Mouse (Mus musculus): ENCODE measurements around the gene Eif3k. TPM values are rescaled to one million over a fixed set of nuclear protein-coding genes. Genes with fewer than 3 reads are reported as not detected.
A peak's percentile ranks its signal among the peaks of the same experiment; 100 is the strongest.
"Not testable (repeated sequence)": the region's sequence is repeated elsewhere in the genome, so short reads cannot be mapped to it uniquely, and the experiment has no call there.

Gene Eif3k
- polyA plus RNA-seq, 1 experiment from 2014 or later = 279 TPM

GRCm38 (mm10) chr7:28977556-28977955, 4.1 kb downstream of the Eif3k start:
- ATAC-seq = no peak
- Histone ChIP-seq H3K4me2 (ENCODE audit: low read length) (no peak overlapping the region), H3K9ac (ENCODE audit: low read depth, low read length) (no peak overlapping the region), H3K36me3 (ENCODE audit: control insufficient read depth, insufficient read depth, low read length) (peaks cover 16% of the 10 kb centered on the region), H3K27ac (ENCODE audit: low read length) (no peak overlapping the region), H3K9me3 (replicated peaks; ENCODE audit: control insufficient read depth, low read length, poor library complexity, severe bottlenecking) (no peaks in the 10 kb centered on the region), H3K4me3 (ENCODE audit: low read depth, low read length) (no peak overlapping the region), H3K4me1 (ENCODE audit: control insufficient read depth, insufficient read depth, low read length) (peaks cover 13% of the 10 kb centered on the region), H3K27me3 (ENCODE audit: control insufficient read depth, insufficient read depth, low read depth, low read length) (no peaks in the 10 kb centered on the region)
- WGBS = 92% methylated on average over 9 of the region's 9 CpGs

- Histone ChIP-seq H3K9ac (ENCODE audit: low read depth, low read length) (no peak overlapping the region), H3K27ac (ENCODE audit: low read length) (no peak overlapping the region), H3K4me2 (ENCODE audit: low read length) (no peak overlapping the region), H3K4me3 (ENCODE audit: low read depth, low read length) (no peak overlapping the region), H3K36me3 (ENCODE audit: control insufficient read depth, insufficient read depth, low read length) (peaks cover 16% of the 10 kb centered on the region), H3K4me1 (ENCODE audit: control insufficient read depth, insufficient read depth, low read length) (no peaks in the 10 kb centered on the region), H3K9me3 (replicated peaks; ENCODE audit: control insufficient read depth, low read length, poor library complexity, severe bottlenecking) (no peaks in the 10 kb centered on the region), H3K27me3 (ENCODE audit: control insufficient read depth, insufficient read depth, low read depth, low read length) (no peaks in the 10 kb centered on the region)
- ATAC-seq = no peak
- 87% methylated on average over 8 of the region's 8 CpGs for WGBS
These were observed 8.6 kb downstream of the Eif3k start for GRCm38 (mm10) chr7:28973025-28973424.

GRCm38 (mm10) chr7:28972542-28972985, 9.1 kb downstream of the Eif3k start:
- H3K4me1 ChIP-seq (ENCODE audit: control insufficient read depth, insufficient read depth, low read length) = no peaks in the 10 kb centered on the region
- no peaks in the 10 kb centered on the region for H3K27me3 ChIP-seq (ENCODE audit: control insufficient read depth, insufficient read depth, low read depth, low read length)
- no peak overlapping the region for H3K27ac ChIP-seq (ENCODE audit: low read length)
- 69% methylated on average over 8 of the region's 8 CpGs for WGBS
- no peak overlapping the region for H3K4me3 ChIP-seq (ENCODE audit: low read depth, low read length)
- peaks cover 13% of the 10 kb centered on the region for H3K36me3 ChIP-seq (ENCODE audit: control insufficient read depth, insufficient read depth, low read length)
- H3K9ac ChIP-seq (ENCODE audit: low read depth, low read length) = no peak overlapping the region
- ATAC-seq = no peak
- H3K4me2 ChIP-seq (ENCODE audit: low read length) = no peak overlapping the region
- no peaks in the 10 kb centered on the region for H3K9me3 ChIP-seq (replicated peaks; ENCODE audit: control insufficient read depth, low read length, poor library complexity, severe bottlenecking)

GRCm38 (mm10) chr7:28971770-28972269, 9.8 kb downstream of the Eif3k start:
- Histone ChIP-seq H3K9ac (ENCODE audit: low read depth, low read length) (no peak overlapping the region), H3K4me2 (ENCODE audit: low read length) (no peak overlapping the region), H3K4me1 (ENCODE audit: control insufficient read depth, insufficient read depth, low read length) (no peaks in the 10 kb centered on the region), H3K9me3 (replicated peaks; ENCODE audit: control insufficient read depth, low read length, poor library complexity, severe bottlenecking) (no peaks in the 10 kb centered on the region), H3K36me3 (ENCODE audit: control insufficient read depth, insufficient read depth, low read length) (peaks cover 8% of the 10 kb centered on the region), H3K27ac (ENCODE audit: low read length) (no peak overlapping the region), H3K4me3 (ENCODE audit: low read depth, low read length) (no peak overlapping the region), H3K27me3 (ENCODE audit: control insufficient read depth, insufficient read depth, low read depth, low read length) (no peaks in the 10 kb centered on the region)
- 87% methylated on average over 6 of the region's 6 CpGs for WGBS
- ATAC-seq = no peak

- Histone ChIP-seq H3K4me2 (ENCODE audit: low read length) (no peak overlapping the region), H3K4me3 (ENCODE audit: low read depth, low read length) (no peak overlapping the region), H3K4me1 (ENCODE audit: control insufficient read depth, insufficient read depth, low read length) (no peaks in the 10 kb centered on the region), H3K27me3 (ENCODE audit: control insufficient read depth, insufficient read depth, low read depth, low read length) (no peaks in the 10 kb centered on the region), H3K9ac (ENCODE audit: low read depth, low read length) (no peak overlapping the region), H3K9me3 (replicated peaks; ENCODE audit: control insufficient read depth, low read length, poor library complexity, severe bottlenecking) (no peaks in the 10 kb centered on the region), H3K36me3 (ENCODE audit: control insufficient read depth, insufficient read depth, low read length) (peaks cover 8% of the 10 kb centered on the region), H3K27ac (ENCODE audit: low read length) (no peak overlapping the region)
- 90% methylated on average over 7 of the region's 7 CpGs for WGBS
- ATAC-seq = 0 out of 2 replicates have a peak, but pooled peaks have one; percentile 39
These were observed 10.6 kb downstream of the Eif3k start for GRCm38 (mm10) chr7:28971029-28971428.

GRCm38 (mm10) chr7:28969672-28970394, 11.8 kb downstream of the Eif3k start:
- H3K9ac ChIP-seq (ENCODE audit: low read depth, low read length) = no peak overlapping the region
- 82% methylated on average over 12 of the region's 12 CpGs for WGBS
- H3K27me3 ChIP-seq (ENCODE audit: control insufficient read depth, insufficient read depth, low read depth, low read length) = no peaks in the 10 kb centered on the region
- no peak for ATAC-seq
- no peaks in the 10 kb centered on the region for H3K4me1 ChIP-seq (ENCODE audit: control insufficient read depth, insufficient read depth, low read length)
- H3K9me3 ChIP-seq (replicated peaks; ENCODE audit: control insufficient read depth, low read length, poor library complexity, severe bottlenecking) = no peaks in the 10 kb centered on the region
- H3K4me3 ChIP-seq (ENCODE audit: low read depth, low read length) = no peak overlapping the region
- H3K27ac ChIP-seq (ENCODE audit: low read length) = no peak overlapping the region
- peaks cover 8% of the 10 kb centered on the region for H3K36me3 ChIP-seq (ENCODE audit: control insufficient read depth, insufficient read depth, low read length)
- H3K4me2 ChIP-seq (ENCODE audit: low read length) = no peak overlapping the region

- ATAC-seq = no peak
- Histone ChIP-seq H3K27ac (ENCODE audit: low read length) (no peak overlapping the region), H3K36me3 (ENCODE audit: control insufficient read depth, insufficient read depth, low read length) (peaks cover 6% of the 10 kb centered on the region), H3K4me3 (ENCODE audit: low read depth, low read length) (no peak overlapping the region), H3K9ac (ENCODE audit: low read depth, low read length) (no peak overlapping the region), H3K27me3 (ENCODE audit: control insufficient read depth, insufficient read depth, low read depth, low read length) (no peaks in the 10 kb centered on the region), H3K4me1 (ENCODE audit: control insufficient read depth, insufficient read depth, low read length) (no peaks in the 10 kb centered on the region), H3K9me3 (replicated peaks; ENCODE audit: control insufficient read depth, low read length, poor library complexity, severe bottlenecking) (no peaks in the 10 kb centered on the region), H3K4me2 (ENCODE audit: low read length) (no peak overlapping the region)
- WGBS = 84% methylated on average over 1 of the region's 1 CpGs
These were observed 12.4 kb downstream of the Eif3k start for GRCm38 (mm10) chr7:28969271-28969670.

- H3K27ac ChIP-seq (ENCODE audit: low read length); H3K9ac ChIP-seq (ENCODE audit: low read depth, low read length); H3K36me3 ChIP-seq (ENCODE audit: control insufficient read depth, insufficient read depth, low read length); H3K27me3 ChIP-seq (ENCODE audit: control insufficient read depth, insufficient read depth, low read depth, low read length); H3K4me1 ChIP-seq (ENCODE audit: control insufficient read depth, insufficient read depth, low read length); H3K9me3 ChIP-seq (replicated peaks; ENCODE audit: control insufficient read depth, low read length, poor library complexity, severe bottlenecking); H3K4me2 ChIP-seq (ENCODE audit: low read length); ATAC-seq; H3K4me3 ChIP-seq (ENCODE audit: low read depth, low read length): not testable (repeated sequence)
- WGBS = 97% methylated on average over 8 of the region's 8 CpGs
These were observed 13.5 kb downstream of the Eif3k start for GRCm38 (mm10) chr7:28968120-28968519.

GRCm38 (mm10) chr7:28966751-28967505, 14.7 kb downstream of the Eif3k start:
- Histone ChIP-seq H3K4me1 (ENCODE audit: control insufficient read depth, insufficient read depth, low read length) (0 out of 2 replicates have a peak, but pooled peaks cover 2% of the 10 kb centered on the region), H3K9ac (ENCODE audit: low read depth, low read length) (no peak overlapping the region), H3K27ac (ENCODE audit: low read length) (no peak overlapping the region), H3K4me3 (ENCODE audit: low read depth, low read length) (no peak overlapping the region), H3K4me2 (ENCODE audit: low read length) (no peak overlapping the region), H3K9me3 (replicated peaks; ENCODE audit: control insufficient read depth, low read length, poor library complexity, severe bottlenecking) (no peaks in the 10 kb centered on the region), H3K36me3 (ENCODE audit: control insufficient read depth, insufficient read depth, low read length) (peaks cover 3% of the 10 kb centered on the region; the same call in 1 of the 2 replicates), H3K27me3 (ENCODE audit: control insufficient read depth, insufficient read depth, low read depth, low read length) (no peaks in the 10 kb centered on the region)
- ATAC-seq = no peak
- 71% methylated on average over 4 of the region's 4 CpGs for WGBS
